Mouse (Mus musculus): ENCODE data around the gene Prkag1. TPM values are rescaled to one million over a fixed set of nuclear protein-coding genes. Genes with fewer than 3 reads are reported as not detected.

Prkag1 gene
- polyA plus RNA-seq, 1 experiment from 2014 or later = 89.5 TPM

DNA sequence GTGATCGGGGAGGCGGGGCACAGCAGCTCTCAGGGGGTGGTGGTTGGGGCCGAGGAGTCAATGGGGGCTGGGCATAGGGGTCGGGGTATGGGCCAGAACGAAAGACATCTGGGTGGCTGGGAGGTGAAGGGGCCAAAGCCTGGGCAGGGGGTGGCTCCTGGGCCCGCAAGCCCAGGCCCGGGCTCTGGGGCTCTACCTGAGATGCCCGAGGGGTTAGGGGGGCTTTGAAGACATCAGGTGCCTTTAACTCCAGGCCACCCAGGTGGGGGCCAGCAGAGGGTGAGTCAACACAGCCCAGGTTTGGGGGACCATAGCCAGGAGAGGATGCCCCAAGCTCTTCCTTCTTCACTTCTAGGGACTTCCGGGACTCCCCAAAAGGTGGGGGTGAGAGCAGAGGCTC is 21.4 kb upstream of the Prkag1 start:
- ATAC-seq (no peak), DNase-seq (ENCODE audit: low read depth, low spot score) (no peak)
- no peaks in the 10 kb centered on the region for H3K27me3 ChIP-seq
- POLR2A ChIA-PET = interaction anchor here (1.2 to 1.3 kb wide), 2 partner anchors 9 to 20 kb away, joined by 4 read pairs; no protein-coding TSS in a partner anchor
- CTCF ChIA-PET = no interaction called here
- in situ Hi-C loops (cut with MboI; ENCODE audit: low pct_unique_long_range_greater_than_20kb) = no loop called here
- TF ChIP-seq CTCF (IDR thresholded peaks at IDR 0.05) = no peak

DNA sequence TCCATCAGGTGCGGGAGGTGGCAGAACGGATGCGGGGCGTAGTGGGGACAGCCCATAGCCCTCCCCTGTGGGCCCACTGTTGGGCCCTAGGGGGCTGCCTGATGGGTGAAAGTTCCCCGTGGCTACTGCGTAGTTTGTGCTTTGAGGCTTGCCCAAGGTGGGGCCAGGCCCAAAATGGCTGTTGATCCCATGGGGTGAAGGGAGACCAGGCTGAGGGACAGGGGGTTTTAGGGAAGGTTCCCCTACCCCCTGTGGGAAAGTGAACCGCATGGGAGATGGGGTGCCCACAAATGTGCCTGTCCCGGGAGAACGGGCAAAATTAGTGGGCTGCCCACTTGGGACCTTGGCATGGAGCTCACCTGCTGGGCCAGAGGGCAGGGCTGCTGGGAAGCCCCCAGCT is 20.8 kb upstream of the Prkag1 start:
- no peak for ATAC-seq
- in situ Hi-C loops (cut with MboI; ENCODE audit: low pct_unique_long_range_greater_than_20kb) = no loop called here

DNA sequence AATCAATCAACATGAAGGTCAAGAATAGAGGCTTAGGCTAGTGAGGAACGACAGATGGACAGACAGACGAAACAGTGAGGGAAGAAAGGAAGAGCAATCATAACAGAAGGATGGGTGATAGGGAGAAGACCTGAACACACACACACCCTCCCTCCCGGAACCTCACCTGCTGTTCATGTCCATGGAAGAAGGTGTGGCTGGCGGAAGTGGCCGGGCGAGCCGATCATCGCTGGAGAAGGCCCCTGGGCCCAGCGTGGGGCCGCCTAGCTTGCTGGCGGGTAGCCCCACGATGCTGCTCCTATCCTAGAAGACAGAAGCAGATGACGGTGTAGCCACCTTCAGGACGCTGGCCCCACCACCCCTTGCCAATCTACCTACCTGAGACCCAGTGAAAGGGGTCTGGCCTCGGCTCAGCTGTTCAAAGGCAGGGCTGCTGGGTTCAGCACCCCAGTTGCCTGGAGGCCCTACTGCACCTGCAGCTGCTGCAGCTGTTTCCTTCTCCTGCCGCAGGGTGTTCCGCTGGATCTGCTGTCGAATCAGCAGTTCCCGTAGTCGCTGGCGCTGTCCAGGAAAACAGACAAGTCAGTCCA is 20.0 kb upstream of the Prkag1 start:
- POLR2A ChIA-PET = interaction anchor here (0.9 kb wide), 1 partner anchor 15 kb away, joined by 4 read pairs; no protein-coding TSS in a partner anchor
- CTCF ChIA-PET = no interaction called here
- DNase-seq (ENCODE audit: low read depth, low spot score) (no peak), ATAC-seq (no peak)
- in situ Hi-C loops (cut with MboI; ENCODE audit: low pct_unique_long_range_greater_than_20kb) = no loop called here
- no peak for TF ChIP-seq CTCF (IDR thresholded peaks at IDR 0.05)
- H3K27me3 ChIP-seq = no peaks in the 10 kb centered on the region

More for the DNA sequence above, 20.8 kb upstream of the Prkag1 start:
- no peak for TF ChIP-seq CTCF (IDR thresholded peaks at IDR 0.05)
- ChIA-PET POLR2A (interaction anchor here (0.9 kb wide), 1 partner anchor 14 kb away, joined by 4 read pairs; no protein-coding TSS in a partner anchor), CTCF (no interaction called here)
- H3K27me3 ChIP-seq = no peaks in the 10 kb centered on the region
- no peak for DNase-seq (ENCODE audit: low read depth, low spot score)

DNA sequence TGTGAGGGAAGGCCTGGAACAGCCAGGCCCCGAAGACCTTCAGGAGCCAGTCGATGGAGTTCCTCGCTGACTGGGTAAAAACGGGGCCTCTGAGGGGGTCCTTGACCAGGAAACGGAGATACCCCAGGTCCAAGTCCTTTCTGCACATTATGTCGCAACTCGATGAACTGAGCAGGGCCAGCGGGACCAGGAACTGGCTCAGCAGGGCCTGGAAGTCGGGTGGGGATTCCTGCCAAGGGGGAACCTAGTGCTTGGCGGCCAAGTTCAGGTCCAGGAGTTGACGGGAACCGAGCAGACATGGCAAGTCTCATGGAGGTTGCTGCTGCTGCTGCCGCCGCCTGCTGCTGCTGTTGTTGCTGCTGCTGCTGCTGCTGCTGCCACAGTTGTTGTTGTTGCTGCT is 19.3 kb upstream of the Prkag1 start:
- CTCF ChIA-PET = interaction anchor here (1.1 kb wide), 1 partner anchor 15 kb away, joined by 3 read pairs; no protein-coding TSS in a partner anchor
- H3K27me3 ChIP-seq = no peaks in the 10 kb centered on the region
- TF ChIP-seq CTCF (IDR thresholded peaks at IDR 0.05) = no peak
- in situ Hi-C loops (cut with MboI; ENCODE audit: low pct_unique_long_range_greater_than_20kb) = no loop called here
- DNase-seq (ENCODE audit: low read depth, low spot score) = no peak
- POLR2A ChIA-PET = no interaction called here
- no peak for ATAC-seq

DNA sequence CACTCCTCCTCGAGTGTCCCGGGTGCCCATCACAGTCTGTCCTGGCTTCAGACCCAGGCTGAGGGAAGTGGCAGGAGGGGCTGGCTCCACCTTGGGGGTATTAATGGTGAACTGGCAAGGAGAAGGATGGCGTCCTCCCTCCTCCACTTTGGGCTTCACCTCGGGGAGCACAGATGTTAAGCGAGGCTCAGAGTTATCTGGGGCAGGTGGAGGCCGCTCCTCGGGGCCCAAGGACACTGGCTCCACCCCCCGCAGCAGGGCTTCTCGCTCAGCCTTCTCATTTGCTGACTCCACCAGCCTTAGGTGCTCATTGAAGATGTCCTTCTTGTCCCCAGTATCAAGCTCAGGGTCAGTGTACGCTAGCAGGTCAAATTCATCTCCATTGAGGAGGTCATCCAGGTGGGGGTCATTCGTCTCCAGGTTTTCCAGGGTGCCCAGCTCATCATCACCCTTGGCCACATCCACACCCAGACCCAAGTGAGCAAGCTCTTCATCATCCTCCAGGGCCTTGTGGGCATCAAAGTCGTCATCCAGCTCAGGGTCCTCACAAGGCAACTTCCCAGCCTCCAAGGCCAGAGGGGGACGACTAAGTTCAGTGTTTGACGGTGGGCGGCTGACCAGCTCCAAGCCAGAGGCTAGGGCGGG is 18.8 kb upstream of the Prkag1 start:
- ChIA-PET CTCF (interaction anchor here (1.1 kb wide), 1 partner anchor 16 kb away, joined by 3 read pairs; no protein-coding TSS in a partner anchor), POLR2A (no interaction called here)
- no peak for TF ChIP-seq CTCF (IDR thresholded peaks at IDR 0.05)
- no peaks in the 10 kb centered on the region for H3K27me3 ChIP-seq
- ATAC-seq (no peak), DNase-seq (ENCODE audit: low read depth, low spot score) (no peak)
- in situ Hi-C loops (cut with MboI; ENCODE audit: low pct_unique_long_range_greater_than_20kb) = no loop called here

DNA sequence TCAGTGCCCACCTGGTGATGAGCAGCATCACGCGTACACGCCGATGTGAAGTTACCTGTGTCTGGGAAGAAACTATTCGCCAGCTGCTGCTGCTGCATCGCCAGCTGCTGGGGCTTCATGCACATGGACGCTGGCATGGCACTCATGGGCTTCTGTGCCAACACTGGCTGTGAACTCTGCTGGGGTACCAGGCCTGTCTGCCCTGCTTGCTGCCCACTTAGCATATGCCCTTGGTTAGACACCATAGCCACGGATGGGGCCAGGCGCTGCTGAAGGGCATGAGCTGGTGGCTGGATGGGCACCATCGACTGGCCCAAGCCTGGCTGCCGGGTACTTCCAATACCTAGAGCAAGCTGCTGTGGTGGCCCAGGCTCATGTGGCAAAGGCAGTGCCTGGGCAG is 17.8 kb upstream of the Prkag1 start:
- CTCF ChIA-PET = interaction anchor here (1.0 kb wide), 1 partner anchor 13 kb away, joined by 4 read pairs; no protein-coding TSS in a partner anchor
- no peak for TF ChIP-seq CTCF (IDR thresholded peaks at IDR 0.05)
- in situ Hi-C loops (cut with MboI; ENCODE audit: low pct_unique_long_range_greater_than_20kb) = no loop called here

DNA sequence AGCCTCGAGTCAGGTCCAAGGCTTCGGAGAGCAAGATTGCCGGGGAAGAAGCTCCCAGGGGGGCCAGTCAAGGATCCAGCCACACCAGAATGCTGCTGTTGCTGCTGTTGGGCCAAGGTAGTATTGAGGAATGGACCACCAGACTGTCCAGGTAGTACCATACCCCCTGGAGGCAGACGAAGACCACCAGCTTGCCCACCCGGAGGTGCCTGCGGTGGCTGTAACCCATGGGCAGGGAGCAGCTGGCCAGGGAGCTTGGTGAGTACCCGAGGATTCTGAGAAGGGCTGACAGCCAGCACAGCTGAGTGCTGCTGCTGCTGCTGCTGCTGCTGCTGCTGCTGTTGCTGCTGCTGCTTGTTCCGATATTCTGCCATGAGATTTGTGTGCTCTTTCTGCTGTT is 14.8 kb upstream of the Prkag1 start:
- no peak for ATAC-seq
- ChIA-PET CTCF (interaction anchor here (1.2 kb wide), 1 partner anchor 13 kb away, joined by 4 read pairs; no protein-coding TSS in a partner anchor), POLR2A (no interaction called here)
- no peak for DNase-seq (ENCODE audit: low read depth, low spot score)
- no peak for TF ChIP-seq CTCF (IDR thresholded peaks at IDR 0.05)
- H3K27me3 ChIP-seq = no peaks in the 10 kb centered on the region
- in situ Hi-C loops (cut with MboI; ENCODE audit: low pct_unique_long_range_greater_than_20kb) = no loop called here

More for the DNA sequence above, 17.8 kb upstream of the Prkag1 start:
- ATAC-seq (no peak), DNase-seq (ENCODE audit: low read depth, low spot score) (no peak)
- POLR2A ChIA-PET = interaction anchor here (1.3 kb wide), 1 partner anchor 16 kb away, joined by 5 read pairs; no protein-coding TSS in a partner anchor
- no peaks in the 10 kb centered on the region for H3K27me3 ChIP-seq

DNA sequence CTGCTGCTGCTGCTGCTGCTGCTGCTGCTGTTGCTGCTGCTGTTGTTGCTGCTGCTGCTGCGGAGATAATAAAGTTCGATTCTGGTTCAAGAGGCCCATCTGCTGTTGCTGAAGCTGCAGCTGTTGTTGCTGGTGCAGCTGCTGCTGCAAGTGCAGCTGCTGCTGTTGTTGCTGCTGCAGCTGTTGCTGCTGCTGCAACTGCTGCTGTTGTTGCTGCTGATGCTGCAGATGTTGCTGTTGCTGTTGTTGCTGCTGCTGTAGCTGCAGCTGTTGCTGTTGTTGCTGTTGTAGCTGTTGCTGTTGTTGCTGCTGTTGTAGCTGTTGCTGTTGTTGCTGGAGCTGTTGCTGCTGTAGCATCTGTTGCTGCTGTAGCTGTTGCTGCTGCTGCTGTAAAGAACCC is 13.8 kb upstream of the Prkag1 start:
- DNase-seq (ENCODE audit: low read depth, low spot score) (no peak), ATAC-seq (no peak)
- no peaks in the 10 kb centered on the region for H3K27me3 ChIP-seq
- CTCF ChIA-PET = interaction anchor here (1.2 kb wide), 1 partner anchor 14 kb away, joined by 4 read pairs; no protein-coding TSS in a partner anchor
- POLR2A ChIA-PET = no interaction called here
- TF ChIP-seq CTCF (IDR thresholded peaks at IDR 0.05) = no peak
- in situ Hi-C loops (cut with MboI; ENCODE audit: low pct_unique_long_range_greater_than_20kb) = no loop called here

DNA sequence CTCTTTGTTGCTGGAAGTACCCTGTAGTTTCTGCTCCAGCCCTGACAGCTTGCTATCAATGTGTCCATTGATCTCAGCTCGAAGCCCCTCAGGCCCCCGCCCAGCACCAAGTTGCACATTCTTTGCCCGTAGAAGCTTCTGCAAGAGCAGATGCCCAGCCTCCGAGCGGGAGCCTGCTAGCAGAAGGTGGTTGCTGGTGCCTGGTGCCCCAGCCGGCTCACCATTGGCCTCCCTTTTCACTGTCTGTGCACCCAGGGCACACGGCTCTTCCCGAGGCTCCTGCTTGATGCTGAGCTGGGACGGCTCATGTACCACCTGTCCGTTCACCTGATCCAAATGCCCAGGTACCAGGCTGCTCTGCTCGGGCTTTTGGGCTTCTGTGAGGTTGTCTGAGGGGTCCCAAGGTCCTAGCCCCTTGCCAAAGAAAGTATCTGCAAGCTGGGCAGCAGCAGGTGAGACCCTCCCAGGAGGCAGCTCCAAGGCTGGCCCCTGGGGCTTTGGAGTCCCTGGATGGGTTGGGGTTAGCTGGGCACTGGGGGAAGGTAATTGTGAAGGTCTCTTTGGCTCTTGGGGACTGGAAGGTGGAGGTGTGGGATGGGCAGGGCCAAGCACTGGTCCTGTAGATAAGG is 12.4 kb upstream of the Prkag1 start:
- ATAC-seq = no peak
- POLR2A ChIA-PET = interaction anchor here (1.5 kb wide), 1 partner anchor 9 kb away, joined by 4 read pairs; no protein-coding TSS in a partner anchor
- no peaks in the 10 kb centered on the region for H3K27me3 ChIP-seq
- CTCF ChIA-PET = interaction anchor here (1.0 kb wide), 1 partner anchor 12 kb away, joined by 3 read pairs; the partner anchor contains the start of gene Prkag1
- TF ChIP-seq CTCF (IDR thresholded peaks at IDR 0.05) = no peak
- DNase-seq (ENCODE audit: low read depth, low spot score) = no peak
- in situ Hi-C loops (cut with MboI; ENCODE audit: low pct_unique_long_range_greater_than_20kb) = no loop called here

DNA sequence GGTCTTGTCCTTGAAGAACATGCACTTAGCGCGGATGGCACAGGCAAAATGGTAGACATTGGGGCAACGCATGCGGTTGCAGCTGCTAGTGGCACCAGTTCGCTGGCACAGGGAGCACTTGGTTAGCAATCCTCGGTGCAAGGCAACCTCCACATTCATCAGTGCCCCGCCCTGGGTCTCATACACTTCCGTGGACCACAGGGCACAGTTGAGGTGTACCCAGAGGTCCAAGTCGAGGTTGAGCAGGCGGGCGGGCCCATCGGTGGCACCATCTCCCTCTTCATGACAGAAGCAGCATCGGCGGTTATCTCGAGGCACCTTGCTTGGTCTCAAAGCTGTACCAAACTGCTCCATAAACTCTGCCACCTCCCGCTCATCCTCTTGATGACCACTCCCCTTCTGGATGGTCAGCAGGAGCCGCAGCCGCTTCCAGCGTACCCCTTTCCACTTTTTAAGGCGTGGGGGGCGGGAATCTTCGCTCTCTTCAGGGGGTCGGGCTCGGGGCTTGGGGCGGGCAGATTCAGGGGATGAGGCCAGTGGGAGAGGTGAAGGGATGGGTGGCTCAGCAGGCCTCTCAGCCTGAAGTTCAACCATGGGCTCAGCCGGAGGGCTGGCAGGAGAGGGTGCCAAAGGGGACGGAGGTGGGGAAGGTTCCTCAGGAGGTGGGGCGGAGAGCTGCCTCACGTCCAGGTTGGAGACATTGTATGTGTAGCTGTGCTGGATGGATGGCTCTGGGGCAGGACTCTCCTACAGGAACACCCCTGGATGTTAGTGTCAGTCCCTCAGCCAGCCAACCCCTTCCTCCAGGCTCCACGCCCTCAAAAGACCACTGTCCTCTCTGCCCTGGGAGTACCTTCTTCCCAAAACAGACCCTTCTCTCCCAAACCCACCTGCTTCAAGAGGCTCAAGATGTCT is 8.6 kb upstream of the Prkag1 start:
- ChIA-PET POLR2A (interaction anchor here (0.7 kb wide), 1 partner anchor 8 kb away, joined by 4 read pairs; the partner anchor contains the start of gene Prkag1), CTCF (interaction anchor here (1.3 kb wide), 1 partner anchor 14 kb away, joined by 3 read pairs; no protein-coding TSS in a partner anchor)
- no peak for TF ChIP-seq CTCF (IDR thresholded peaks at IDR 0.05)
- DNase-seq (ENCODE audit: low read depth, low spot score) (no peak), ATAC-seq (no peak)
- no peaks in the 10 kb centered on the region for H3K27me3 ChIP-seq
- in situ Hi-C loops (cut with MboI; ENCODE audit: low pct_unique_long_range_greater_than_20kb) = no loop called here

Data from Patski (cell line).